Mouse (Mus musculus): ENCODE data around the gene Prodh2. TPM values are rescaled to one million over a fixed set of nuclear protein-coding genes. Genes with fewer than 3 reads are reported as not detected.

Gene Prodh2
- not detected in 2 replicates for polyA plus RNA-seq (2015; fragmentation: Nextera tagmentation; extraction: Ambion mirVana)

DNA sequence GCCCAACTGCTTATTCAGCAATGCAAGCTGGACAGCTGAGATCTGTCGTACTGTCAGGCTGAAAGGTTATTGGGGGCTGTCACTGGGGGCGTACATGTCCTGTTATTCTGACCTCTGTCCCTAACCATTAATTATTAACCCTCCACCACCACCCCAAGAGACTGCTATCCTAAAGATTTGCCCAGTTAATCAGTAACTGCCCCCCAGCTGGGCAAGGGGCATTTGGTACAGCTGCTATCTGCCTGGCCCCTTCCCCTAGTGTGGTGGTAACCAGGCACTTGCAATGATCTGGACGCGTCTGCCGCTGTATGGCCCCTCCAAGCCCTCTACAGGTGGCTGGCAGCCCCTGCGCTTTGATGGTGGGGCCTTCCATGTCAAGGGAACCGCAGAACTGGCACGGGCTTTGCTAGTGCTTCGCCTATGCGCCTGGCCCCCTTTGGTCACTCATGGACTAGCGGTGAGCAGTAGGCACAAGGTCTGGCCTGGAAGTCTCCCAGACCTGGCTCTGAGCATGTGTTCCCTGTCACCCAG, at the start of gene Prodh2:
Gene Prodh2 (plus strand): TSS at position 222 of the 531 bp plus-strand sequence.
- Histone ChIP-seq H3K4me2 (ENCODE audit: low read length) (no peak within 1 kb of the TSS), H3K9ac (ENCODE audit: low read depth, low read length) (no peak within 1 kb of the TSS), H3K9me3 (ENCODE audit: control insufficient read depth, low read length) (no peaks in the 10 kb centered on the region), H3K36me3 (ENCODE audit: control insufficient read depth, insufficient read depth, low read length) (no peaks in the 10 kb centered on the region), H3K27ac (ENCODE audit: low read depth, low read length) (no peak within 1 kb of the TSS), H3K4me3 (ENCODE audit: low read length) (no peak within 1 kb of the TSS), H3K4me1 (ENCODE audit: control insufficient read depth, insufficient read depth, low read depth, low read length) (no peaks in the 10 kb centered on the region), H3K27me3 (replicated peaks; ENCODE audit: control insufficient read depth, insufficient read depth, low read length) (no peaks in the 10 kb centered on the region)
- WGBS = 51% methylated on average over 11 of the region's 11 CpGs
- no peak for ATAC-seq

- H3K27me3 ChIP-seq (replicated peaks; ENCODE audit: control insufficient read depth, insufficient read depth, low read length) = no peaks in the 10 kb centered on the region
- peak overlapping the region; percentile 85 for H3K4me2 ChIP-seq (ENCODE audit: low read length)
- H3K9me3 ChIP-seq (ENCODE audit: control insufficient read depth, low read length) = no peaks in the 10 kb centered on the region
- peaks cover 21% of the 10 kb centered on the region for H3K36me3 ChIP-seq (ENCODE audit: control insufficient read depth, insufficient read depth, low read length)
- peak overlapping the region; percentile 97 for H3K9ac ChIP-seq (ENCODE audit: low read depth, low read length)
- H3K4me1 ChIP-seq (ENCODE audit: control insufficient read depth, insufficient read depth, low read depth, low read length) = peaks cover 14% of the 10 kb centered on the region
- peak overlapping the region; percentile 98 for H3K27ac ChIP-seq (ENCODE audit: low read depth, low read length)
- 15% methylated on average over 9 of the region's 9 CpGs for WGBS
- no peak for ATAC-seq
- peak overlapping the region; percentile 93 for H3K4me3 ChIP-seq (ENCODE audit: low read length)
Observed at GRCm38 (mm10) chr7:30443696-30444095, 49.7 kb upstream of the Prodh2 start.

DNA sequence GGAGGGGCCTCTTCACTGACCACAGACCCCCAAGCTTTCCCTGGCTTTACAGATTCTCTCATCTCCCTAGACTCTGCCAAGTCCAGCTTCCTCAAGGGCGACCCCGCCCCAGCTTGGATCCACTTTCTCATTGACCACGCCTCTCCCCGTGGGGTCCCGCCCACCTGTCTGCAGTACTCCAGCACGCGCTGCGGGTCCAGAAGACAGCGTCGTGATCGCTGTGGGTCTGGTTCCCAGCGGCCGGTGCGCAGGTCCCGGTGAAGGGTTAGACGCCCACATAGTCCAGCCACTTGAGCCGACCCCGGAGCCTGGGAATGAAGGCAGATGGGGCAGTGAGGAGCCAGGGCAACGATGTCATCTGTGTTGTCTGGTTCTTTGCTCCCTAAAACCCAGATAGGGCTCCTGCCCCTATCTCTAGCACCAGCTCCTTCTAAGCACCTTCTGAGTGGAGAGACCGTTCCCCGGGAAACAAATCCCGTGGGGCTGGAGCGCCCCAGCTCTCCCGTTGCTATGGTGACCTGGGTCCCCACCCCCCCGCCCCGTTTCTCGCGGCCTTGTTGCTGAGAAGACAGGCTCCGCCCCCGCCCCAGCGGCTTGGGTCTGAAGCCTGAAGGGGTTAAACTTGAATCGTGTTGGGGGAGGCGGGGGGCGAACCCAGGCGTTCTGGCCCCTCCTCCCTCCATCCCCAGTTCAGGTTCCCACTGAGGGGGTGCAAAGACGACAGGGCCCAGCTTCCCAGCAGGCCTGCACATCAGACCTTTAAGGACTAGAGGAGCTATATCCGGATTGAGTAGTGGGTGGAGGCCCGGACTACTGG, 49.1 kb upstream of the Prodh2 start:
- H3K27me3 ChIP-seq (replicated peaks; ENCODE audit: control insufficient read depth, insufficient read depth, low read length) = no peaks in the 10 kb centered on the region
- ATAC-seq = peak; percentile 53
- peaks cover 21% of the 10 kb centered on the region for H3K36me3 ChIP-seq (ENCODE audit: control insufficient read depth, insufficient read depth, low read length)
- H3K9me3 ChIP-seq (ENCODE audit: control insufficient read depth, low read length) = no peaks in the 10 kb centered on the region
- H3K4me1 ChIP-seq (ENCODE audit: control insufficient read depth, insufficient read depth, low read depth, low read length) = peaks cover 14% of the 10 kb centered on the region
- under 1% methylated on average over 38 of the region's 38 CpGs for WGBS
- H3K9ac ChIP-seq (ENCODE audit: low read depth, low read length) = peak overlapping the region; percentile 97
- peak overlapping the region; percentile 85 for H3K4me2 ChIP-seq (ENCODE audit: low read length)
- peak overlapping the region; percentile 93 for H3K4me3 ChIP-seq (ENCODE audit: low read length)
- H3K27ac ChIP-seq (ENCODE audit: low read depth, low read length) = peak overlapping the region; percentile 98

- H3K36me3 ChIP-seq (ENCODE audit: control insufficient read depth, insufficient read depth, low read length) = peaks cover 15% of the 10 kb centered on the region
- WGBS = under 1% methylated on average over 58 of the region's 72 CpGs
- ATAC-seq = peak; percentile 85
Observed at GRCm38 (mm10) chr7:30444971-30445751, 48.3 kb upstream of the Prodh2 start, which contains the start of gene Aplp1. Gene Aplp1 (minus strand): TSS chr7:30445535.

GRCm38 (mm10) chr7:30450241-30450640, 43.2 kb upstream of the Prodh2 start:
- H3K4me1 ChIP-seq (ENCODE audit: control insufficient read depth, insufficient read depth, low read depth, low read length) = peaks cover 11% of the 10 kb centered on the region
- H3K9me3 ChIP-seq (ENCODE audit: control insufficient read depth, low read length) = no peaks in the 10 kb centered on the region
- H3K9ac ChIP-seq (ENCODE audit: low read depth, low read length) = no peak overlapping the region
- 65% methylated on average over 7 of the region's 7 CpGs for WGBS
- no peak for ATAC-seq
- H3K27ac ChIP-seq (ENCODE audit: low read depth, low read length) = no peak overlapping the region
- H3K4me2 ChIP-seq (ENCODE audit: low read length) = no peak overlapping the region
- peaks cover 22% of the 10 kb centered on the region for H3K27me3 ChIP-seq (replicated peaks; ENCODE audit: control insufficient read depth, insufficient read depth, low read length)
- no peaks in the 10 kb centered on the region for H3K36me3 ChIP-seq (ENCODE audit: control insufficient read depth, insufficient read depth, low read length)
- no peak overlapping the region for H3K4me3 ChIP-seq (ENCODE audit: low read length)

More at GRCm38 (mm10) chr7:30444971-30445751, 48.3 kb upstream of the Prodh2 start, which contains the start of gene Aplp1:
- Histone ChIP-seq H3K4me2 (ENCODE audit: low read length) (peak within 1 kb of the TSS; percentile 85), H3K4me3 (ENCODE audit: low read length) (peak within 1 kb of the TSS; percentile 93), H3K4me1 (ENCODE audit: control insufficient read depth, insufficient read depth, low read depth, low read length) (peaks cover 14% of the 10 kb centered on the region), H3K27ac (ENCODE audit: low read depth, low read length) (peak within 1 kb of the TSS; percentile 98), H3K9ac (ENCODE audit: low read depth, low read length) (peak within 1 kb of the TSS; percentile 97), H3K9me3 (ENCODE audit: control insufficient read depth, low read length) (no peaks in the 10 kb centered on the region), H3K27me3 (replicated peaks; ENCODE audit: control insufficient read depth, insufficient read depth, low read length) (no peaks in the 10 kb centered on the region)

DNA sequence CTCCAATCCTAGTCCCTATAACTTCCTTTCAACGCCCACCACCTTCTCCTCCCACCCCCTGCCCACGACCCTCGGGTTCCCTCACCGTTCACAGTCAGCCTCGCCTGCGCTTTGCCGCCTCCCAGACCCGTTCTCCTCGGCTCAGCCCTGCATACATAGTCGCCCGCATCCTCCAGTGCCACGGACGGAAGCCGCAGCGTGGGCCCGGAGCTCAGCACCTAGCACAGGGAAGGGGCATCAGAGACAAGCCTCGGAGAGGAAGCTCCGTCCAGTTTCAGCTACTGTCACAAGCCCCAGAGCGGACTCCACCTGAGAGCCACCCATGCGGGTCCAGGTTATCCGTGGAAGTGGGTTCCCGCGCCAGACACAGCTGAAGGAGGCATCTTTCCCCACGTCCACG, 40.1 kb upstream of the Prodh2 start:
- ATAC-seq = no peak
- Histone ChIP-seq H3K4me1 (ENCODE audit: control insufficient read depth, insufficient read depth, low read depth, low read length) (peaks cover 26% of the 10 kb centered on the region), H3K9ac (ENCODE audit: low read depth, low read length) (peak overlapping the region; percentile 43; the same call in 1 of the 2 replicates)

GRCm38 (mm10) chr7:30453766-30454165, 39.7 kb upstream of the Prodh2 start:
- WGBS = 3% methylated on average over 25 of the region's 25 CpGs
- 0 out of 2 replicates have a peak, but pooled peaks have one; percentile 2 for ATAC-seq
- Histone ChIP-seq H3K4me3 (ENCODE audit: low read length) (peak overlapping the region; percentile 29), H3K36me3 (ENCODE audit: control insufficient read depth, insufficient read depth, low read length) (no peaks in the 10 kb centered on the region), H3K9ac (ENCODE audit: low read depth, low read length) (peak overlapping the region; percentile 43; the same call in 1 of the 2 replicates), H3K27me3 (replicated peaks; ENCODE audit: control insufficient read depth, insufficient read depth, low read length) (peaks cover 37% of the 10 kb centered on the region), H3K4me2 (ENCODE audit: low read length) (peak overlapping the region; percentile 51), H3K27ac (ENCODE audit: low read depth, low read length) (no peak overlapping the region), H3K4me1 (ENCODE audit: control insufficient read depth, insufficient read depth, low read depth, low read length) (peaks cover 26% of the 10 kb centered on the region), H3K9me3 (ENCODE audit: control insufficient read depth, low read length) (no peaks in the 10 kb centered on the region)

More for the DNA sequence above, 40.1 kb upstream of the Prodh2 start:
- Histone ChIP-seq H3K4me3 (ENCODE audit: low read length) (peak overlapping the region; percentile 29), H3K4me2 (ENCODE audit: low read length) (peak overlapping the region; percentile 51), H3K9me3 (ENCODE audit: control insufficient read depth, low read length) (no peaks in the 10 kb centered on the region), H3K27me3 (replicated peaks; ENCODE audit: control insufficient read depth, insufficient read depth, low read length) (peaks cover 37% of the 10 kb centered on the region), H3K27ac (ENCODE audit: low read depth, low read length) (no peak overlapping the region), H3K36me3 (ENCODE audit: control insufficient read depth, insufficient read depth, low read length) (no peaks in the 10 kb centered on the region)
- WGBS = 13% methylated on average over 25 of the region's 25 CpGs

DNA sequence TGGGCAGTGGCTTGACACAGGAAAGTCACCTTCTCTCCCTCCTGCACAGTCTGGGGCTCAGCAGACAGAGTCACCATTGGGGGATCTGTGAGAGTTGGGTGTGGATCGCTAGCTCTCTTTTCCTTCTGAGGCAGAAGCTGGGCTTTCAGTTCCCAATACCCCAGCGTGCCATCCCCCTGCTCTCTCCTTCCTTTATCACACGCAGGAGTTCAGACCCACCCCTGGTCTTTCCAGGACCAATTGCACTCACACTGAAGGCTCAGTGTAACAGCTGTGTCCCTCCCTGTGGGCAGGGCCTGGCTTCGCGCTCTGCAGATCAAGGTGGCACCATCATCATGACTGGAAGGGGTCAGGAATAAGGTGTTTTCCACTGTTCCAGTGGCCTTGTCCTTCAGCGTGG, 39.2 kb upstream of the Prodh2 start:
- no peaks in the 10 kb centered on the region for H3K36me3 ChIP-seq (ENCODE audit: control insufficient read depth, insufficient read depth, low read length)
- H3K9me3 ChIP-seq (ENCODE audit: control insufficient read depth, low read length) = no peaks in the 10 kb centered on the region
- no peak overlapping the region for H3K9ac ChIP-seq (ENCODE audit: low read depth, low read length)
- H3K4me1 ChIP-seq (ENCODE audit: control insufficient read depth, insufficient read depth, low read depth, low read length) = peaks cover 26% of the 10 kb centered on the region
- peak overlapping the region; percentile 51 for H3K4me2 ChIP-seq (ENCODE audit: low read length)
- ATAC-seq = 0 out of 2 replicates have a peak, but pooled peaks have one; percentile 4
- H3K27me3 ChIP-seq (replicated peaks; ENCODE audit: control insufficient read depth, insufficient read depth, low read length) = peaks cover 37% of the 10 kb centered on the region
- H3K4me3 ChIP-seq (ENCODE audit: low read length) = peak overlapping the region; percentile 29
- WGBS = 14% methylated on average over 6 of the region's 6 CpGs
- H3K27ac ChIP-seq (ENCODE audit: low read depth, low read length) = no peak overlapping the region
